Mouse (Mus musculus): ENCODE results near the gene Myl6b.
A peak's percentile ranks its signal among the peaks of the same experiment; 100 is the strongest.

The Myl6b gene

DNA sequence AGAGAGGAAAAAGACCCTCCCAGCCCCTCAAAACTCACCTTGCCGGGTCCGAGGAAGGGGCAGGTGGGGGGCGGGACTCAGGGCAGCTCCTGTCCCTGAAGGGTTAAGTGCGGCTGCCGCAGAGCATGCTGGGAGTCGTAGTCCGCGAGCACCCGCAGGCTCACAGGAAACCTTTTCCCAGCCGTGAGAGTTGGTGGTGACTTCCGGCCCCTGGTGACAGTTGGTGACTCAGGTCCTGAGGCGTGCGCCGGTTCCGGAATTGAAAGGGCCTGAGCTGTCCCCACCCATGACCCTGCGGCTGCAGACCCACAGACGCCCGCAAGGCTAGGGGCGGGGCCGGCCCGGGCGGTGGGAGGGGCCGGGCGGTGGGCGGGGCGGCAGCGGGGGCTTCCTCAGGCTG is at the start of gene Myl6b:
Myl6b (minus strand) TSS at position 96 of the 400 bp plus-strand sequence.
- DNase-seq (ENCODE audit: low read depth), result peak; percentile 92

GRCm38 (mm10) chr10:128547361-128548032 is 49.0 kb upstream of the Myl6b start, which contains the start of gene Zc3h10:
Zc3h10 (minus strand) TSS chr10:128547774.
- DNase-seq (ENCODE audit: low read depth), result peak; percentile 98

DNA sequence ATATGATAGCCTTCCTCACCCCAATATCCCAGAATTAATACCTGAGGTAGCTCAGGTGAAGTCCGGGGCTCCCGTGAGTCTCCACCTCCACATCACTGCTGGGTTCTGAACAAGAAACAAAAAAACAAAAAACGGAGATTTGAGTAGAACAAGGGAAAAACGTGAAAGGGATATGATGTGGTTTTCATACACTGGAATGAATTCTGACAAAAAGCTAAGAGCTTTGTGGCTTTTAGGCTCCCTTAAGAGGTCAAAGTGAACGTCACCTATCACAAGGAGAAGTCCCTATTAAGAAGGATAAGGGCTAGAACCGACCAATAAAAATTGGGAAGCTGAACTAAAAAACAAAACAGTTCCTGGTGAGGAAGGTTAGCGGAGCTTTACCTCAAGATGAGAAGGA is 48.3 kb upstream of the Myl6b start:
- no peak for DNase-seq (ENCODE audit: low read depth)

GRCm38 (mm10) chr10:128546361-128546760 is 47.9 kb upstream of the Myl6b start:
- DNase-seq (ENCODE audit: low read depth), result peak; percentile 85

- peak; percentile 24 for DNase-seq (ENCODE audit: low read depth)
These were observed 47.0 kb upstream of the Myl6b start for GRCm38 (mm10) chr10:128545570-128545898.

DNA sequence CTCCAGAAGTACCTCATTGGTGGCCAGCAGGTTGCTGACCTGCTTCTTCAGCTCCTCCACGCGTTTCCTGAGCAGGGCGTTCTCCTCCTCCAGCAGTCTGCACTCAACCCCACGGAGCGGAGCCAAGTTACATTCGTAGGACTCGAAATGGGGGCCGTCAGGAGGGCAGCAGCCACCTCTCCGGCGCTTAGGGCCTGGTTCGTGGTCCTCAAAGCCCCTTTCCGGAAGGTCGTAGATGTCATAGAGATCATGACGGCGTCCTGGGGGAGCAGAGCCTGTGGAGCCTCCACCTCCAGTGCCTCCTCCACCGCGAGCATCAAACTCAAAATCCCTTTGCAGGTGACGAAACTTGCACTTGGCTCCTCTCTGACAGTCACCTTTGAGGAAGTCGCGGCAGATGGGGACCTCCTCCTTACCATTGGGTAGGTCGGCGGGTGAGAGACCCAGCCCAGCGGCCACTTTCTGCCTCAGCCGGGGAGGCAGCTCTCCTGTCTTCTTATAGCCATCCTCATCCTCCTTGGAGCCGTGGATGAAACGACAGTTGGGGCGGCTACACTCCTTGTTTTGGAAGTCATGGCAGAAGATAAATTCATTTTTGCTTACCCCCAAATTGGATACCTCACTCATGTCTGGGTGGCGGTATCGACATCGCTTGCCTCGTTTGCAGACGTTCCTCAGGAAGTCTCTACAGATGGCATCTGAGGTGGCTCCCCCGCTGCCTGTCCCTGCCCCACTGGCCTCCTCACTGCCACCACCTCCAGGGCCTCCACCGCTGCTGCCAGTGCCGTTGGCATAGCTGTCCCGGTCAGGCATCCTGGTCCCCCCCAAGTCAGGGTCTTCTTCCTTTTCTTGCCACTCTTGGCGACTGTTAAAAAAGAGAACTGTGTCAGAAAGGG is 46.4 kb upstream of the Myl6b start:
- DNase-seq (ENCODE audit: low read depth), result no peak

DNA sequence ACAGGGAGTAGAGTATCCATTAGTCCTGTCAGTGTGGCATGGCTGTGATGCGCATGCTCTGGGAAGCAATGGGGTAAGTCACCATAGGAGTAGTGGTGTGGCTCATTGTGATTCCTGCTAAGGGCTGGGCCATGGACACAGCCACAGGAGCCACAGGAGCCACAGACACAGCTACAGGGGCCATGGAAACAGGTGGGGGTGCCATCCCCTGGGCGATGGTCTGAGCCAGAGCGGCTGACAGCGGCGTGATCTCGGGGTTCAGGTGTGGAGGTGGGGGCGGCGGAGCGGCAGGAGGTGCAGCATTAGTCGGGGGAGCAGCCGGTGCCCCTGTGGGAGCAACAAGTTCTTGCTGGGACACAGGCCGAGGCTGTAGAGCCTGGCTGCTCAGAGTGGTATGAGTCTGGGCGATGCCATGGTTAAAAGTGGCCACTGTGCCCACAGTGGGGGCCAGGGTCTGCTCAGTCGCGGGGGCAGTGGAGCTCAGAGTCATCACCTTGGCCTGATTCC is 45.7 kb upstream of the Myl6b start:
- DNase-seq (ENCODE audit: low read depth), result no peak

- DNase-seq (ENCODE audit: low read depth), result no peak
These were observed 44.6 kb upstream of the Myl6b start for GRCm38 (mm10) chr10:128543100-128543499.

DNA sequence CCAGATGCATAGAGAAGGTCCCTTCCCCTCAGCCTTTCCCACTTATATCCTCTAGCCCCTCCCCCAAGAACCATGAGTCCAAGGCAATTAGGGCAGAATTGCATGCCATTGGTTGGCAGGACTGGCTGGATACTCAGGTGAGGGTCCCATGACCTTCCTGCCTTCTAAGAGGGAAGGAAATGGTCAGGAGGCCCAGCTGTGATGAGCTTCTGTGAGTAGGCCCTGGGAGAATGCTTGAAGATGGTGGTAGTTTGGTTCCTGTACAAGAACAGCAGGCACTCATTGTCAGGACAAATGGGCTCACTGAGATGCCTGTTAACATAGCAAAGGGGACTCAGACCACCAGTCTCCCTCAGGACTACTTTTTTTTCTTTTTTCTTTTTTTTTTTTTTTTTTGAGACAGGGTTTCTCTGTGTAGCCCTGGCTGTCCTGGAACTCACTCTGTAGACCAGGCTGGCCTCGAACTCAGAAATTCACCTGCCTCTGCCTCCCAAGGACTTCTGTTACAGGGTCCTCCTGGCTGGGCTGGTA is 39.9 kb upstream of the Myl6b start:
- no peak for DNase-seq (ENCODE audit: low read depth)

GRCm38 (mm10) chr10:128536266-128536940 is 37.9 kb upstream of the Myl6b start:
- peak; percentile 98 for DNase-seq (ENCODE audit: low read depth)

DNA sequence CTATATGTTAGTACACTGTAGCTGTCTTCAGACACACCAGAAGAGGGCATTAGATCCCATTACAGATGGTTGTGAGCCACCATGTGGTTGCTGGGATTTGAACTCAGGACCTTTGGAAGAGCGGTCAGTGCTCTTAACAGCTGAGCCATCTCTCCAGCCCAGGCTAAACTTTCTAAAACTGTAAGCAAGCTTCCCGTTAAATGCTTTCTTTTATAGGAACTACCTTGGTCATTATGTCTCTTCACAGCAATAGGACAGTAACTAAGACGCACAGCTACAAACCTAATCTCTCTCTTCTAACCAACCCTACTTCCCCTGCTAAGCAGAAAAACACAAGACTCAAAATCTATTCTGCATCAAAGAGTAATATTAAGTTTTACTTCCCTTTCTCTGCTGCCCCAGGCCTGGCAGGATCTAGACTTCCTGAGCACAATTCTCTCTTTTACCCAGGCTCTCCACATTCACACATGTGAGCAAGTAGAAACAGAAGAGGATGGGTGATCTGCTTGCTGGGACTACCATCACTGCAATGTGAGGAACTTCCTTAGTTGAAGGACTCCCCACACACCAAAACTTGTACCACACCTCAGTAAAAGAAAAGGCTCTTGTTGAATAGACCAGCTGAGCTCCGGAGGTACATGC is 37.3 kb upstream of the Myl6b start:
- no peak for DNase-seq (ENCODE audit: low read depth)

GRCm38 (mm10) chr10:128535206-128535605 is 36.7 kb upstream of the Myl6b start:
- DNase-seq (ENCODE audit: low read depth), result no peak

DNA sequence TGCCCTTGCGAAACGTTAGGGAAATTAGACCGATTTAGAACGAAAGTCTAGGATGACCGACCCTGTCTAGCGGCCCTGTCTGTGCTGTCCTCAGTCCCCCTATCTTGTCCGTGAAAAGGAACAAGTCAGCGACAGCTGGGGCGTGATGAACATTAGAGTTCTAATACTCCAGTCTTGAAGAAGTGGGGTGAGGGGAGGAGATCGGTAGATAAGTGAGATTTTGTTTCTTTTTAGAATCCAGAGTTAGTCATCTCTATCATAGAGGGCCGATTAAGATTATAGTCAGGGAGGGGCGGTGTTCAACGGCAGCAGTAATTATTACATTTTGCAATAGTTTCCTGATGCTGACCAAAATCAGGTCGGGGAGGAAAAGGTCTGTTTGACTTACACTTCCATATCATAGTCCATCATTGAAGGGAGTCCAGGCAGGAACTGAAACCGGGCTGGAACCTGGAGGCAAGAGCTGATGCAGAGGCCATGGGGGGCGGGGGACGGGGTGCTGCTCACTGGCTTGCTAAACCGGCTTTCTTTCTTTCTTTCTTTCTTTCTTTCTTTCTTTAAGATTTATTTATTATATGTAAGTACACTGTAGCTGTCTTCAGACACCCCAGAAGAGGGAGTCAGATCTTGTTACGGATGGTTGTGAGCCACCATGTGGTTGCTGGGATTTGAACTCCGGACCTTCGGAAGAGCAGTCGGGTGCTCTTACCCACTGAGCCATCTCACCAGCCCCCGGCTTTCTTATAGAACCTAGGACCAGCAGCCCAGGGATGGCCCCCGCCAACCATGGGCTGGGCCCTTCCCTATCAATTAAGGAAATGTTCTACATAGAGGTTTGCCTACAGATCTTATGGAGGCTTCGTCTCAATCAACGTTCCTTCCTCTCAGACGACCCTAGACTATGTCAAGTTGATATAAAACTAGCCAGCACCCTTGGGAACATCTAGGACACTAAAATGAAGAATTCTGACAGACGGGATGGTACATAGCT is 28.2 kb upstream of the Myl6b start:
- peak; percentile 40 for DNase-seq (ENCODE audit: low read depth)

DNA sequence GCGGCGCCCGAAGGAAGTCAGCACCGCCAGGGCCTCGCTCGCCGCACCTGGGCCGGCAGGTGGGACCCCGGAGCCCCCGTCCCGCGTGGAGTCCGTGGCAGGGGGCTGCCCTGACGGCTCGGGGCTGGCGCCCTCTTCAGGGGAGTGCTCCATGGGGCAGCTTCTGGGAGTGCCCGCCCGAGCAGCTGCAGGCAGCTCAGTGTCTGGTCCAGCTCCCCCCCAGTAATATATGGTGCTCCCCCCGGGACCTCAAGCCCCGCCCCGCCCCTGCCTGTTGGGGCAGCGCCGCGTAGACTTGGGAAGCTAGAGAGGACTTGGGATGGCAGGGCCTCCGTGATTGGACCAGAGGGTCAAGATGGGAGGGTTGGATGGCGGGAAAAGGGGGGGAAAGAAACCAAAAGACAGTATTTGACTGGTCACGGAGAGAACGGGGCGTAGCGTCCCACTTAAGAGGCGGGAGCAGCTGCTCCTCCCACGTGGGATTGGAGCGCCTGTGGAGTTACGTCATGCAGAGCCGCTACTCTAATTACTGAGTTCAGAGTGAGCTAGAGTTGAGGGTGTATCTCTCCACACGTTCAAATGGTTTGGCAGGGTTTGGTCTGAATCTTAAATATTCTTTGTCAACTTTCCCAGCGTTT is 27.3 kb upstream of the Myl6b start, which contains the start of gene Esyt1:
Esyt1 (minus strand) TSS at position 201 of the 638 bp plus-strand sequence.
- peak; percentile 99 for DNase-seq (ENCODE audit: low read depth)

DNA sequence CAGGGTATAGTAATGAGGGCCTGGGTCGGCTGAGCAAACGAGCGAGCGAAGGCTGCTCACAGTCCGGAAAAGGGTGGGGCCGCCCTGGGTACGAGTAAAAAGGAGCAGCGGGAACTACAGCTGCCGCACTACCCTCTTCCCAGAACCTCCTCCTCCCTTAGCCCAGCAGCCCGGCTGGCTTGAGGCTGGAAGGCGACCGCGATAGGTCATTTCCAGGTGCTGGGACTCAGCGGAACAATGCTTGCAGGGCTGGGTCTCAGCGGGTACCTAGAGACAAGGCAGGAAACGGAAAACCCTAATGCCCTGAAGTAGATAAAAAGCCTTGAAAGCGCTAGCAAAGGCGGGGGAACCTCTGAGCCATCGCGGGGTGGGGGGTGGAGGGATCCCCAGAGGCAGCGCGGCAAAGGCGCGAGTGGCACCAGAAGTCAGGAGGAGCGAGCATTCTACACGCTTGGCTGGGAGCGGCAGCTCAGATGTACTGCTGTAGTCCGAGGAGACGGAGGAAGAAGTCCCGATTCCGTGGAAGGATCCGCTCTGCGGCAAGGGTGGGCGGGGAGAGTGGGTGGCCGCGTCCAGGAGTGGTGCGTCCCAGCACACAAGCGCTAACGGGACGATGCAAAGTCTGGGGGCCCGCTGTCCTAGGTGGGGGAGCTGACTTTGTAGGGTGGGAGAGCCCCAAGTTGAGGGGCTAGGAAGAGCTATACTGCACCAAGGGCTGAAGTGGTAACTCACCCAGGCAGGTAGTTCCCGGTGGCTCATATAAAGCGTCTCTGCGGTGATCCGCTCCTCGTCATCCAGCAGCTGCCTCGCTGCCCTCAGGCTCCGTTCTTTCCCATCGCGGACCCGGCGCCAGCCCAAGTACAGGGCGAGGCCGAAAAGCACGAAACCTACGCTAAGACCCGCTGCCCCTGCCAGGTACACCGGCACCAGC is 26.5 kb upstream of the Myl6b start:
- peak; percentile 76 for DNase-seq (ENCODE audit: low read depth)

GRCm38 (mm10) chr10:128524111-128524731 is 25.7 kb upstream of the Myl6b start:
- DNase-seq (ENCODE audit: low read depth), result peak; percentile 24

GRCm38 (mm10) chr10:128522351-128522750 is 23.9 kb upstream of the Myl6b start:
- DNase-seq (ENCODE audit: low read depth), result no peak

- DNase-seq (ENCODE audit: low read depth), result no peak
These were observed 22.1 kb upstream of the Myl6b start for GRCm38 (mm10) chr10:128520591-128520990.
